Mouse (Mus musculus): ENCODE results near the gene Clic3.
A peak's percentile ranks its signal among the peaks of the same experiment; 100 is the strongest.

GRCm38 (mm10) chr2:25506964-25507363 lies 50.3 kb downstream of the Clic3 start:
- TF ChIP-seq EP300 (IDR thresholded peaks at IDR 0.05; ENCODE audit: low read depth) = no peak
- TF ChIP-seq CTCF (IDR thresholded peaks at IDR 0.05; ENCODE audit: low read depth) = peak; percentile 40
